Mouse (Mus musculus): Measurements from ENCODE around the gene Ppard.

- TF ChIP-seq CTCF (IDR thresholded peaks at IDR 0.05; ENCODE audit: borderline replicate concordance, insufficient read depth, low read depth, low read length): no peak
- TF ChIP-seq POLR2A (IDR thresholded peaks at IDR 0.05; ENCODE audit: borderline replicate concordance, insufficient read depth, low read length): no peak
Measured at GRCm38 (mm10) chr17:28286964-28287363, 54.5 kb downstream of the Ppard start.
